Mouse (Mus musculus): ENCODE measurements around the gene Cyp11a1. TPM values are rescaled to one million over a fixed set of nuclear protein-coding genes. Genes with fewer than 3 reads are reported as not detected.

Gene Cyp11a1
- polyA plus RNA-seq, 1 experiment from 2014 or later: 0.57 TPM

GRCm38 (mm10) chr9:58053544-58053943 is 47.3 kb downstream of the Cyp11a1 start:
- Histone ChIP-seq H3K27me3 (peaks cover 30% of the 10 kb centered on the region), H3K27ac (peak overlapping the region; percentile 55; the same call in 1 of the 2 replicates), H3K4me1 (replicated peaks) (peaks cover 57% of the 10 kb centered on the region), H3K9me3 (no peaks in the 10 kb centered on the region), H3K4me2 (no peak overlapping the region), H3K9ac (no peak overlapping the region), H3K36me3 (no peaks in the 10 kb centered on the region), H3K4me3 (no peak overlapping the region)
- 48% methylated on average over 3 of the region's 3 CpGs for WGBS
- no peak for ATAC-seq (ENCODE audit: low FRiP score)

GRCm38 (mm10) chr9:58054032-58054431 is 47.8 kb downstream of the Cyp11a1 start:
- Histone ChIP-seq H3K9ac (no peak overlapping the region), H3K27ac (peak overlapping the region; percentile 55; the same call in 1 of the 2 replicates), H3K4me1 (replicated peaks) (peaks cover 52% of the 10 kb centered on the region), H3K36me3 (no peaks in the 10 kb centered on the region), H3K27me3 (peaks cover 30% of the 10 kb centered on the region), H3K4me3 (no peak overlapping the region), H3K4me2 (no peak overlapping the region), H3K9me3 (no peaks in the 10 kb centered on the region)
- WGBS: 100% methylated on average over 1 of the region's 1 CpGs
- ATAC-seq (ENCODE audit: low FRiP score): no peak

- no peak for ATAC-seq (ENCODE audit: low FRiP score)
These were observed 49.5 kb downstream of the Cyp11a1 start for GRCm38 (mm10) chr9:58055666-58056065.

GRCm38 (mm10) chr9:58059920-58060319 is 53.7 kb downstream of the Cyp11a1 start:
- no peaks in the 10 kb centered on the region for H3K9me3 ChIP-seq
- no peak overlapping the region for H3K9ac ChIP-seq
- no peaks in the 10 kb centered on the region for H3K36me3 ChIP-seq
- peaks cover 38% of the 10 kb centered on the region for H3K27me3 ChIP-seq
- H3K4me3 ChIP-seq: no peak overlapping the region
- ATAC-seq (ENCODE audit: low FRiP score): no peak
- 42% methylated on average over 1 of the region's 1 CpGs for WGBS
- peak overlapping the region; percentile 78 for H3K27ac ChIP-seq
- no peak overlapping the region for H3K4me2 ChIP-seq
- H3K4me1 ChIP-seq (replicated peaks): peaks cover 60% of the 10 kb centered on the region

More at GRCm38 (mm10) chr9:58055666-58056065, 49.5 kb downstream of the Cyp11a1 start:
- Histone ChIP-seq H3K27me3 (peaks cover 31% of the 10 kb centered on the region), H3K9me3 (no peaks in the 10 kb centered on the region), H3K4me3 (no peak overlapping the region), H3K36me3 (no peaks in the 10 kb centered on the region), H3K27ac (peak overlapping the region; percentile 24; the same call in 1 of the 2 replicates), H3K4me1 (replicated peaks) (peaks cover 55% of the 10 kb centered on the region), H3K4me2 (no peak overlapping the region), H3K9ac (no peak overlapping the region)
- WGBS: 65% methylated on average over 5 of the region's 5 CpGs

- Histone ChIP-seq H3K9ac (peak overlapping the region; percentile 51), H3K27me3 (peaks cover 33% of the 10 kb centered on the region), H3K4me2 (no peak overlapping the region), H3K4me3 (no peak overlapping the region), H3K4me1 (replicated peaks) (peaks cover 64% of the 10 kb centered on the region), H3K27ac (peak overlapping the region; percentile 78), H3K36me3 (no peaks in the 10 kb centered on the region), H3K9me3 (no peaks in the 10 kb centered on the region)
- WGBS: 10% methylated on average over 23 of the region's 23 CpGs
- peak; percentile 58 for ATAC-seq (ENCODE audit: low FRiP score)
These were observed 54.8 kb downstream of the Cyp11a1 start for GRCm38 (mm10) chr9:58060677-58061667.

- H3K4me3 ChIP-seq: no peak within 1 kb of the TSS
- H3K4me1 ChIP-seq (replicated peaks): peaks cover 73% of the 10 kb centered on the region
- no peak within 1 kb of the TSS for H3K9ac ChIP-seq
- ATAC-seq (ENCODE audit: low FRiP score): no peak
- H3K27ac ChIP-seq: 0 out of 2 replicates have a peak within 1 kb of the TSS, but pooled peaks have one; percentile 23
- H3K9me3 ChIP-seq: no peaks in the 10 kb centered on the region
- no peak within 1 kb of the TSS for H3K4me2 ChIP-seq
- H3K36me3 ChIP-seq: no peaks in the 10 kb centered on the region
- 37% methylated on average over 3 of the region's 3 CpGs for WGBS
- peaks cover 24% of the 10 kb centered on the region for H3K27me3 ChIP-seq
These were observed 57.3 kb downstream of the Cyp11a1 start, which contains the start of gene Stra6 for GRCm38 (mm10) chr9:58063531-58063930. TSS of gene Stra6 (plus strand) at chr9:58063788.

- peaks cover 63% of the 10 kb centered on the region for H3K4me1 ChIP-seq (replicated peaks)
These were observed 59.3 kb downstream of the Cyp11a1 start for GRCm38 (mm10) chr9:58065532-58065931.

GRCm38 (mm10) chr9:58065977-58066730 is 59.9 kb downstream of the Cyp11a1 start:
- Histone ChIP-seq H3K27me3 (peaks cover 25% of the 10 kb centered on the region; the same call in 1 of the 2 replicates), H3K27ac (peak overlapping the region; percentile 84), H3K9ac (no peak overlapping the region), H3K4me3 (no peak overlapping the region), H3K4me2 (no peak overlapping the region), H3K4me1 (replicated peaks) (peaks cover 60% of the 10 kb centered on the region), H3K36me3 (no peaks in the 10 kb centered on the region), H3K9me3 (no peaks in the 10 kb centered on the region)
- 81% methylated on average over 6 of the region's 6 CpGs for WGBS
- ATAC-seq (ENCODE audit: low FRiP score): no peak

More at GRCm38 (mm10) chr9:58065532-58065931, 59.3 kb downstream of the Cyp11a1 start:
- Histone ChIP-seq H3K9me3 (no peaks in the 10 kb centered on the region), H3K4me2 (no peak overlapping the region), H3K27me3 (peaks cover 27% of the 10 kb centered on the region; the same call in 1 of the 2 replicates), H3K4me3 (no peak overlapping the region), H3K27ac (peak overlapping the region; percentile 84), H3K9ac (0 out of 2 replicates have a peak overlapping the region, but pooled peaks have one; percentile 19), H3K36me3 (no peaks in the 10 kb centered on the region)
- WGBS: 29% methylated on average over 6 of the region's 6 CpGs
- no peak for ATAC-seq (ENCODE audit: low FRiP score)

- H3K36me3 ChIP-seq: no peaks in the 10 kb centered on the region
- H3K4me2 ChIP-seq: no peak overlapping the region
- H3K27ac ChIP-seq: no peak overlapping the region
- H3K27me3 ChIP-seq: peaks cover 25% of the 10 kb centered on the region; the same call in 1 of the 2 replicates
- no peak overlapping the region for H3K4me3 ChIP-seq
- H3K4me1 ChIP-seq (replicated peaks): peaks cover 60% of the 10 kb centered on the region
- 75% methylated on average over 6 of the region's 6 CpGs for WGBS
- no peaks in the 10 kb centered on the region for H3K9me3 ChIP-seq
- no peak for ATAC-seq (ENCODE audit: low FRiP score)
- no peak overlapping the region for H3K9ac ChIP-seq
These were observed 60.5 kb downstream of the Cyp11a1 start for GRCm38 (mm10) chr9:58066731-58067095.

GRCm38 (mm10) chr9:58067546-58067945 is 61.3 kb downstream of the Cyp11a1 start:
- peaks cover 25% of the 10 kb centered on the region; the same call in 1 of the 2 replicates for H3K27me3 ChIP-seq
- ATAC-seq (ENCODE audit: low FRiP score): no peak
- H3K27ac ChIP-seq: no peak overlapping the region
- no peak overlapping the region for H3K4me2 ChIP-seq
- 84% methylated on average over 3 of the region's 3 CpGs for WGBS
- H3K9ac ChIP-seq: no peak overlapping the region
- no peaks in the 10 kb centered on the region for H3K36me3 ChIP-seq
- H3K4me1 ChIP-seq (replicated peaks): peaks cover 60% of the 10 kb centered on the region
- no peaks in the 10 kb centered on the region for H3K9me3 ChIP-seq
- no peak overlapping the region for H3K4me3 ChIP-seq

- H3K9ac ChIP-seq: no peak overlapping the region
- no peak overlapping the region for H3K4me3 ChIP-seq
- H3K36me3 ChIP-seq: no peaks in the 10 kb centered on the region
- no peak overlapping the region for H3K4me2 ChIP-seq
- H3K27ac ChIP-seq: no peak overlapping the region
- peaks cover 32% of the 10 kb centered on the region for H3K4me1 ChIP-seq (replicated peaks)
- WGBS: 56% methylated on average over 3 of the region's 3 CpGs
- H3K9me3 ChIP-seq: no peaks in the 10 kb centered on the region
- ATAC-seq (ENCODE audit: low FRiP score): no peak
- peaks cover 44% of the 10 kb centered on the region; the same call in 1 of the 2 replicates for H3K27me3 ChIP-seq
These were observed 68.3 kb downstream of the Cyp11a1 start for GRCm38 (mm10) chr9:58074561-58074960.

Data from hindbrain, embryonic 13.5 days (tissue).